In genomic region chr5:102793536-102793935, GRCm38 (mm10) we compare ENCODE assay signal across 10 mouse cellular contexts.
DNase-seq lines count a peak whose midpoint lies in the region; ATAC-seq and TF ChIP-seq lines count a peak whose summit lies in the region.
"Had no signal": no experiment of that assay in that cellular context is flagged by ENCODE, and none has a peak within 500 bp of the region (broad histone marks: within the 10 kb centered on the region; RNA-seq: fewer than 3 reads in every experiment).

No protein-coding gene starts in this region.

- intact Hi-C loops in heart, postnatal 25 days (cut with DNase I): no loop called here

- H3K9ac ChIP-seq in embryonic facial prominence, embryonic 15.5 days: no peak overlapping the region
- H3K9ac ChIP-seq: heart, embryonic 13.5 days had no signal

- no peak for TF ChIP-seq CTCF in layer of hippocampus, adult 2 months (conservative IDR thresholded peaks at IDR 0.05)

- no peak overlapping the region for H3K4me2 ChIP-seq in embryonic facial prominence, embryonic 15.5 days (replicated peaks)
- H3K4me2 ChIP-seq: heart, embryonic 13.5 days had no signal

- no peak overlapping the region for H3K4me3 ChIP-seq in layer of hippocampus, adult 2 months
- no peak overlapping the region for H3K4me3 ChIP-seq in embryonic facial prominence, embryonic 15.5 days (replicated peaks)
- no peak overlapping the region for H3K4me3 ChIP-seq in hindbrain, embryonic 10.5 days
- H3K4me3 ChIP-seq: heart, embryonic 13.5 days had no signal

- H3K27me3 ChIP-seq in embryonic facial prominence, embryonic 15.5 days: no peaks in the 10 kb centered on the region
- H3K27me3 ChIP-seq in hindbrain, embryonic 10.5 days (ENCODE audit: insufficient read depth, poor library complexity, severe bottlenecking): no peaks in the 10 kb centered on the region
- H3K27me3 ChIP-seq: heart, embryonic 13.5 days had no signal

- no peaks in the 10 kb centered on the region for H3K9me3 ChIP-seq in embryonic facial prominence, embryonic 15.5 days (replicated peaks)
- H3K9me3 ChIP-seq in hindbrain, embryonic 10.5 days: no peaks in the 10 kb centered on the region
- H3K9me3 ChIP-seq: heart, embryonic 13.5 days had no signal

- H3K27ac ChIP-seq in layer of hippocampus, adult 2 months: no peak overlapping the region
- H3K27ac ChIP-seq in embryonic facial prominence, embryonic 15.5 days (replicated peaks): peak overlapping the region; percentile 39
- H3K27ac ChIP-seq in hindbrain, embryonic 10.5 days: no peak overlapping the region
- H3K27ac ChIP-seq: heart, embryonic 13.5 days; macrophage had no signal

- 0 out of 2 replicates have a peak, but pooled peaks cover 10% of the 10 kb centered on the region for H3K4me1 ChIP-seq in embryonic facial prominence, embryonic 15.5 days
- peaks cover 3% of the 10 kb centered on the region for H3K4me1 ChIP-seq in hindbrain, embryonic 10.5 days (replicated peaks)

- no peaks in the 10 kb centered on the region for H3K36me3 ChIP-seq in embryonic facial prominence, embryonic 15.5 days
- H3K36me3 ChIP-seq in hindbrain, embryonic 10.5 days: no peaks in the 10 kb centered on the region
- H3K36me3 ChIP-seq: heart, embryonic 13.5 days had no signal

- DNase-seq in layer of hippocampus, adult 11-12 months (ENCODE audit: low spot score): peak; percentile 56
- no peak for DNase-seq in layer of hippocampus, adult 2 months (ENCODE audit: low spot score in 2 of 2)
- peak; percentile 34 for DNase-seq in heart, postnatal 25 days (ENCODE audit: low spot score)
- DNase-seq in hindbrain, embryonic 10.5 days (ENCODE audit: low spot score): no peak
- no peak for DNase-seq in thymus, postnatal 0 days (ENCODE audit: low spot score)

- ATAC-seq in embryonic facial prominence, embryonic 15.5 days (ENCODE audit: insufficient number of reproducible peaks, low FRiP score, low TSS enrichment, low read depth): no peak
- ATAC-seq in megakaryocyte progenitor cell, adult 5-6 weeks (replicated peaks; ENCODE audit: poor library complexity): peak; percentile 60
- ATAC-seq: inflammation-experienced regulatory T-cells, adult 6 months had no signal

- WGBS in embryonic facial prominence, embryonic 15.5 days: 51% methylated on average over 11 of the region's 11 CpGs
- 89% methylated on average over 11 of the region's 11 CpGs for WGBS in hindbrain, embryonic 10.5 days

Comparison
In these comparisons a context has a peak if more than half of its experiments do, and no peak if none do; other contexts are left out.
1. DNase-seq: peak in layer of hippocampus, adult 11-12 months (single experiment) and heart, postnatal 25 days (single experiment); none in layer of hippocampus, adult 2 months (0 of 2), hindbrain, embryonic 10.5 days (single experiment) and thymus, postnatal 0 days (single experiment).